Mouse (Mus musculus) limb, embryonic 12.5 days (tissue): ENCODE results near the gene Casq2. TPM values are rescaled to one million over a fixed set of nuclear protein-coding genes. Genes with fewer than 3 reads are reported as not detected.

Experiments
- ATAC-seq: fragments of 200-750 bp; cut with Nextera tagmentation; 2 replicates; pipeline ENCODE4 v1.8.0; 2017; ENCODE audit warnings: low read depth, moderate TSS enrichment; ENCODE audit not compliant: insufficient number of reproducible peaks, insufficient read depth, low FRiP score, low TSS enrichment
- H3K27ac ChIP-seq: fragments of 300-500 bp; sonication (generic); 2 replicates; pipeline ENCODE4 v1.5.1; 2016; ENCODE audit warnings: mild to moderate bottlenecking, moderate library complexity
- H3K27me3 ChIP-seq: fragments of 300-500 bp; sonication (generic); 2 replicates; pipeline ENCODE4 v1.6.1; 2016; ENCODE audit warnings: mild to moderate bottlenecking, moderate library complexity
- H3K36me3 ChIP-seq: fragments of 300-500 bp; sonication (generic); 2 replicates; pipeline ENCODE4 v1.6.1; 2016; ENCODE audit warnings: mild to moderate bottlenecking, moderate library complexity
- H3K4me1 ChIP-seq: fragments of 300-500 bp; sonication (generic); replicated peaks from 2 replicates; pipeline ENCODE4 v1.6.1; 2016
- H3K4me2 ChIP-seq: fragments of 300-500 bp; sonication (generic); 2 replicates; pipeline ENCODE4 v1.6.1; 2016; ENCODE audit warnings: mild to moderate bottlenecking, moderate library complexity
- H3K4me3 ChIP-seq: fragments of 300-500 bp; sonication (generic); replicated peaks from 2 replicates; pipeline ENCODE4 v1.5.1; 2016; ENCODE audit warnings: mild to moderate bottlenecking
- H3K9ac ChIP-seq: fragments of 300-500 bp; sonication (generic); replicated peaks from 2 replicates; pipeline ENCODE4 v1.6.1; 2016; ENCODE audit warnings: mild to moderate bottlenecking, moderate library complexity
- H3K9me3 ChIP-seq: fragments of 300-500 bp; sonication (generic); 2 replicates; pipeline ENCODE4 v1.6.1; 2016; ENCODE audit warnings: mild to moderate bottlenecking, moderate library complexity
- WGBS: fragments of 180-500 bp; shearing (Covaris S2); methylation state at CpG from one replicate; pipeline ENCODE4 v1.1.7; 2016; 5-methylcytosine and 5-hydroxymethylcytosine counted together
- polyA plus RNA-seq: library from polyadenylated mRNA; unstranded; fragments of >200 nt; fragmentation: Nextera tagmentation; extraction: Ambion mirVana; gene quantifications from 2 replicates; pipeline ENCODE4 v1.2.1, GENCODE M21; 2016

Casq2 gene
- polyA plus RNA-seq, 1 experiment from 2014 or later, result 15.6 TPM

- Histone ChIP-seq H3K9me3 (no peaks in the 10 kb centered on the region), H3K9ac (no peak overlapping the region), H3K27ac (peak overlapping the region; percentile 75), H3K36me3 (peaks cover 7% of the 10 kb centered on the region), H3K4me1 (peaks cover 76% of the 10 kb centered on the region), H3K4me3 (no peak overlapping the region), H3K27me3 (peaks cover 10% of the 10 kb centered on the region), H3K4me2 (peak overlapping the region; percentile 42)
- WGBS, result 5% methylated on average over 11 of the region's 11 CpGs
- no peak for ATAC-seq
Observed at GRCm38 (mm10) chr3:102194291-102195051, 108.3 kb downstream of the Casq2 start.

GRCm38 (mm10) chr3:102195762-102196161, 109.5 kb downstream of the Casq2 start:
- no peak overlapping the region for H3K27ac ChIP-seq
- no peak overlapping the region for H3K4me3 ChIP-seq
- H3K4me2 ChIP-seq, result no peak overlapping the region
- H3K9me3 ChIP-seq, result no peaks in the 10 kb centered on the region
- H3K4me1 ChIP-seq, result peaks cover 73% of the 10 kb centered on the region
- H3K9ac ChIP-seq, result no peak overlapping the region
- H3K27me3 ChIP-seq, result peaks cover 10% of the 10 kb centered on the region
- ATAC-seq, result no peak
- H3K36me3 ChIP-seq, result peaks cover 7% of the 10 kb centered on the region
- 36% methylated on average over 2 of the region's 2 CpGs for WGBS

Other genes with a start within 250 kb of the Casq2 start
- 1.1 and 1.3 TPM in 2 replicates for gene Mab21l3, start 237.5 kb upstream of the Casq2 start, polyA plus RNA-seq
- 4.3 and 5.6 TPM in 2 replicates for gene Slc22a15, start 162.0 kb upstream of the Casq2 start, polyA plus RNA-seq
- gene Nhlh2, start 76.3 kb upstream of the Casq2 start, polyA plus RNA-seq, result 0.15 and 0.25 TPM in 2 replicates
- 15.4 and 15.6 TPM in 2 replicates for gene Vangl1, start 118.3 kb downstream of the Casq2 start, polyA plus RNA-seq